Mouse (Mus musculus): ENCODE data around the gene Lamtor3.
A peak's percentile ranks its signal among the peaks of the same experiment; 100 is the strongest.
"Not testable (repeated sequence)": the region's sequence is repeated elsewhere in the genome, so short reads cannot be mapped to it uniquely, and the experiment has no call there.

Lamtor3 gene

DNA sequence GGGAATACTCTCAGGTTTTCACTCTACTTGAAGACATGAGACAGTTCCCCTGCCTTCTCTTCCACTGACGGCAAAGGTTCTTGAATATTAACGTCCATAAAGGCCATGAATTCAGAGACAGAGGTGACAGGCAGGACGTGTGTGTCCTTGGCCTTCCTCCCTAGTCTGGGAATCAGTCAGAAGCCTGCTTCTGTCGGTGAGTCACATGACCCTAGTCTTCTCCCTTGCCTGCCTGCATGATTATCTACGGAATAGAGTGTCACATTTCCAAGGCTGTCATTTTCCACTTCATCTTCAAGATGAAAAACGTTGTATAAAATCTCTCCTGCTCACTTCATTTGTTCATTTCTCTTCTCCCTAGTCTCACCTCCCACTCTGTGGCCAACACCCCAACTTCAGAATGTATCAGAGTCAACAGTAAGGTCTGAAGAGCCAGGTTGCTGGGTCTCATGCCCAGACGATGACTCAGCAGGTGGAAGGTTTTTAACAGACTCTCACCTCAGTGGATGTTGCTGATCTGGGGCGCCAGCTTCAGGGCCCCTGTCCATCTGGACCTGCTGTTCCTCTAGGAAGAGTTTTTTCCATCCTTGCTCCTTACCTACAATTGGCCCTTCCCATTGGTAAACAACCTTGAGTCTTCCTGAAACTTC, 43.6 kb downstream of the Lamtor3 start:
- no peak for DNase-seq (ENCODE audit: low read depth, low spot score)

DNA sequence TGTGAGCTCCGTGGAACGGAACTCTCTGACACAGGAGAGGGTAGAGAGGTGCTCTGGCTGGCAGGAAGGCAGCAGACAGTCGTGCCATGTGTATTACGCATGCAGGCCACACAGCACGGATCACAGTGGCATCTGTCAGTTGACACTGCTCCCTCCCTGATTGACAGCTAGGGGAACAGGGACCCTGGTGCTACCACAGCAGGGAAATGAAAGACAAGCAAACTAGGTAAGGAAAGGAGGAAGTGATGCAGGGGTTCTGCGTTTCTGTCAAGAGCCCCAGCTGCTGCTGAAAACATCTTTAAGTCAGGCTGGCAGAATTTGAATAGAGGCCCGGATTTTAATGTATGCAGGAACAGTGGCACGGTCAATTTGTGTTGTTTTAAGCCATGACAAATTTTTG, 45.2 kb downstream of the Lamtor3 start:
- DNase-seq (ENCODE audit: low read depth, low spot score) = no peak

DNA sequence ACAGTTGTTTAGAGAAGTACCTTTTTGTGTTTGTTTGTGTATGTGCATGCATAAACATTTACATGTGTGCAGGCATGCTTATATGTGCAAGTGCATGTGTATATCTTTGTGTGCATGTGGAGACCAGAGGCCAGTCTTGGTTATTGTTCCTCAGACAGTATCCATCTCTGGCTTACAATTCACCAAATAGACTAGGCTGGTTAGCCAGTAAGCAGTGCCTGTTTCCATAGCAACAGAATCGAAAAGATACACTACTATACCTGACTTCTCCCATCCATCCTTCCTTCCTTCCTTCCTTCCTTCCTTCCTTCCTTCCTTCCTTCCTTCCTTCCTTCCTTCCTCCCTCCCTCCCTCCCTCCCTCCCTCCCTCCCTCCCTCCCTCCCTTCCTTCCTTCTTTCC, 45.7 kb downstream of the Lamtor3 start:
- not testable (repeated sequence) for DNase-seq (ENCODE audit: low read depth, low spot score)

DNA sequence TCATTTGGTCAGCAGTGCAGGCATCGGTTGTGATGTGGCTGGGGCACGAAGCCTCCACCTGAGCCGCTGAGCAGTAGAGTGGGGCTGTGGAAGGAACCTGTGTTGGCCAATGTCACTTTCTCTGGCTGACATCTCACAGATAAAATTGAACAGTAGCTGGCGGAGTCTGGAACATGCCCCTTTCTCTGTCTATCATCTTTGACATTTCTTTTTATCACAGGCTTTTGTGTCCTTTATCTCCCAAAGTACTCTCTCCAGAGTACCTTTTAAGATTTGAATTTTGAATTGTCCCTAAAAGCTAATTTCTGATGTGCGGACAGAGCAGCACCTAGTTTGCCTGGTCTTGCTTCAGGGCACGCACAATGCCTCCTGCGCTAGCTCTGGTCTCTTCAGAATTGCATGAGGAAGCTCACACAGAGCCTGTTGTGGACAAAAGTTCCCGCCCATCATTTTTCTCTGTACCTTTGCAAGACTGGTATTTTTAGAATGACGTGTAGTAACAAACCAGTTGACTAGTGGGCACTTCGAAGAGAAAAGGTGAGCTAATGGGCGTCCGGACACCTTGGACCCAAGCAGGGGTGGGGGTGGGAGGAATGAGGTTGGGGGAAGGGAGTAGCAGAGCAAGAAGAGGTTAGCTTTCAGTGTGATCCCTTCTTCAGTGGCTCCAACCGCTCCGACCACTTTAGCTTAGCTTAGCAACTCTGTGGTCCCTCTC, 50.0 kb downstream of the Lamtor3 start:
- DNase-seq (ENCODE audit: low read depth, low spot score) = no peak

DNA sequence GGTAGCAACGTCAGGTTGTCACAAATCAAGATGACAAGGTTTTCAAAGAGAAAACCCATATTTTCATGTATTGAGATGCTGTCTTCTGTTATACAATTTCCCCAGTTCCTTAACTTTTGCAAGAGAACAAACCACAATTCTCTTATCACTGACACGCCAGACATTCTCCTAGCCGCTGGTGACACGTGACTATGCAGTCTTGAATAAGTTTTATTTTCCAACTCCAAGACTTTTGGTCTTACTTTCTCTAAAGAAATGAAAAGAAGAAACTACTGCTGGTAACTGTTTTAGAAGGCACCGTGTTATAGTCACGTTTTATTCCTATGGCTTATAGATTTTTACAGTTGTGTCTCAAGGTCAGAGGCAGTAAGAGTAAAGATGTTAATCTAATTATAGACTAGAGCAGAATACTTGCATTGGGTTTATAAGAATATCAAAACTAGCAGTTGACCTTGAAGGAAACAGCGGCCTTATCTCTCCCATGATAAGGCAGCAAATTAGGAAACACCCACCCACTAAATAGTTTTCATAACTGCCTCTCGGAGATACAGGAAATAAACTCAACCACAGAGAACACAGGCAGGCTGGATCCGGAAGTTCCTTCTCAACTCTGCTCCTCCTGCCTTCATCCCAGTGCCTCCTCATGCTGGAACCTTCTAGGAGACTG, 50.6 kb downstream of the Lamtor3 start:
- no peak for DNase-seq (ENCODE audit: low read depth, low spot score)

DNA sequence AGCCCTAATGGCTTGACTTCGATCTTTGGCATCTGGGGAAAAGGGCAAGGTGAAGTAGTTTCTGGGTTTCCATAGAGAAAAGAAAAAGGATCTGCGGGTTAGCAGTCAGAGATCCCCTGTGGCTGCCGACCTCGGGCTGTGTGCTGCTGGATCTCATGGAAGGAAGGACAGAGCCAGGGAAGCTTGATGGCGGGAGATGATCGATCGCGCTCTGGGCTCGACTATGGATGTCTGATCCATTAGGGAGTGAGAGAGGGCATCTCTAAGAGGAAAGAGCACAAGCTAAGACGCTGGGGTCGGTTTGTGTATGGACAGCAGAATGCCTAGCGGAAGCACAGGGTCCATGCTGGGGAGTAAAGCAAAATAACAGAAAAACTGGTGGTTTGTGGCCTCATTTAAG, 51.6 kb downstream of the Lamtor3 start:
- DNase-seq (ENCODE audit: low read depth, low spot score) = no peak

DNA sequence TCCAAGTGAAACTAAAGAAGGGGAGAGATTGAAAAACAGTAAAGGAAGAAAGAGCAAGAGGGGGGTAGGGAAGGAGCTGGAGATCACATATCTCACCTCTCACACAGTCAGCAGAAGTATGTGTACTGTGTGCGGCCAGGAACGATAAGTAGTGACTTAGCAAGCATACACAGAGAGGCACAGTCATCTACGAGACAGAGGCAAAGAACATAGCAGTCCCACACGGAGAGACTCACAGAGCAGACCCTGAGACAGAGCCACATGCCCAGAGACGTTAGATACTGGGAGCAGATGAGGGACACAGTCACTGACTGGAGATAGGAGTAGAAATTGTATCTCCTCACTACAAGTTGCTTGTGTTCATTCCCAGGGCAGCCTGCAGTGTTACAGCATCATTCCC, 53.9 kb downstream of the Lamtor3 start:
- no peak for DNase-seq (ENCODE audit: low read depth, low spot score)

DNA sequence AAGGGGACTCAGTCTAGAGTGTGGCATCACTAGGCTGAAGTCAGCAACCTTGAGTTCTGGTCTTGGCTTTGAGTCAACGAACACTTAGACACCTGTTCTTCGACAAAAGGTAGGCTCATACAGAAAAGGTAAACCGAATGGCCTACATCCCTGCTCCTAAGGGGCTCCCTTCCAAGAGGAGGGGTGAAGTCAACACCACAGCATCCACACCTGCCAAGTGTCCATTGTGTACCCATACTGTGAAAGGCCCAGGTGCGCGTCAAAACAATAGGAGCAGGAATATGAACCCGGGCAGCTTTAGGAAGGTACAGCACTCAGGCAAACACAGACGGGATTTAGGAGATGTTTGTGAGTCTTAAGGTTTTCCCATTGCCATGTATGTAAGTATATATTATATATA, 54.7 kb downstream of the Lamtor3 start:
- DNase-seq (ENCODE audit: low read depth, low spot score) = no peak

DNA sequence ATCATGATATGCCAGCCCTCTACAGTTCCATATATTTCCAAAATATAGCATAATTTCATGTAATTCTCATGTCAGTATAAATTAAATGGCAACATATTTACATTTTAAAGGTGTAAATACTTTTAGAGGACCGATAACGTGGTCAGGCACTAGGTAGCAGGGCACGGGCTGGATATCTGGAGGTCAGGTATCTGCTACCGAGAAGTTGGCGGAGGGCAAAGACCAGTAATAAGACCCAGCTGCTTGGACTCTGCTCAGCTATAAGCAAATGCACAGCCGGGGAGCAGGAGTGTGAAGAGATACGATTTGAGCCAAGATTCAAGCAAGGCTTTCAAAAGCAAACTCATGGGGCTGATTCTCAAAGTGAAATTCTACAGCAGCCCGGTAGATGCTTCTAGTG, 56.0 kb downstream of the Lamtor3 start:
- no peak for DNase-seq (ENCODE audit: low read depth, low spot score)

DNA sequence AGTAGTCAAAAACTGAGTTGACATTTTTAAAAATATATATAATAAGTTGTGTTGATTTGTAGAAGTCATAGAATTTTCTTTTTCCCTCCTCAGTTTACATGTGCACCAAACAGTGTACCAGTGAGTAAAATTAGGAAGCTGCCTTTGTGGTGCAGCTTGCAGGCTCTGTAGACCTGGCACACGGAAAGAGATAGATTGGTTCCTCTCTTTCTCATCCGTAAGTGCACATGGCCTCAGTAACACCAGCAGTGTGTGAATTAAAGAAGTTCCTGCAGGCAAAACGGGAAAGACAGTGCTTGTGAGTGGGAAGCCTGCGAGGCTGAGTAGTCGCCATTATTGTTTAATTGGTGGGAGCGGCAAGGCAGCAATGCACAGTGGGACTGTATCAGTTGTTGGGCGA, 57.1 kb downstream of the Lamtor3 start:
- no peak for DNase-seq (ENCODE audit: low read depth, low spot score)

DNA sequence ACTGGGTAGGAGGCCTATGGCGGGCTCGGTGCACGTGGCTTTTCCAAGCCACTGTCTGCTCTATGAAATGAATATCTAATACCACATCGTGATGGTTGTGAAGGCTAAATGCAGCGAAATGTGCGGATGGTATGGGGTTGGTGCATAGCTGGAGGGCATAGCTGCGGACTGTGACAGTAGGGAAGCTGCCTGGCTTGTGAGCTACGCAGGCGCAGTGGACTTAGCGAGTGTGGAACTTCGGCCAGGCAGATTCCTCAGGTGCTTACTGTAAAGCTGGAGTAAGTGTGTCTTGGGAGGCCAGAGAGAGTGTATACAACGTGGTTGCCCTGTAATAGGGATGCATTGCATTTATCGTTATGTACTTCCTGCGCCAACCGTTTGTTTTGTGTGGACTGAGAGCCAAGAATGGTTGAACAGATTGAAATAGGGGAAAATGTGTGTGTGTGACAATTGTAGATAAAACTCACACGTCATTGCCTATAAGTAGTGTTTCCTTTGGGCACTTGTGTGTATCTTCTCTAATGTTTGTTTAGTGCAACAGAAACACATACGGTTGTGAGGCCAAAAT, 57.6 kb downstream of the Lamtor3 start:
- DNase-seq (ENCODE audit: low read depth, low spot score) = no peak

DNA sequence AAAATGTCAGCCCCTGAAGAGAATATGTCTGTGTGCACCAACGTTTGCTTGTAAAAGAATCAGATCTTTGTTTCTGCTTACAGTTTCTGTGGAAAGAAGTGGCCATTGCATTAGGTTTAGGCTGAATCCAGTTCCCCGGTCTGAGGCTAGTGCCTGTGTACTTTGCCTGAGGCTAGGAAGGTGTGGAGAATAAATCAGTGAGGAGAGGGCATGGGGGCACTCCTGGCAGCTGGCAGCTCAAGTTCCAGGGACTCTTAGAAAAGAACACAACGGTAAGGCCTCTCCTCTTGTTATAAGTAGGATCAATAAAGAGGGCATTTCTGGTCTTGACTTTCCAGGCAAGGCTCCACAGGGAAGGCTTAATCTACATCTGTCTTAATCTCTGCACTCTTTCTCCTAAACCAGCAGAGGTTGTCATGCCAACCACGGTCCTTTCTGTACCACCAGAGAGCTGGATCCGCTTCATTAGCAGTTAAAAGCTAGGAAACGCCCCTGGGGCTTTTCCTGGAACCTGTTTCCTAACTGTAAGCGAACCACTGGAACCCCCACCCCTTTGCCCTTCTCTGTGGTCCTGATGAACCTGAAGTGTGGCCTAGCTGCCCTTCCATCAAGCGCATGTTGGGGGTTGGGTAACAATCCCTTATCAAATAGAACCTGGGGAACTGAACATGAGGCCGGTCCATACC, 58.8 kb downstream of the Lamtor3 start:
- peak; percentile 66 for DNase-seq (ENCODE audit: low read depth, low spot score)

DNA sequence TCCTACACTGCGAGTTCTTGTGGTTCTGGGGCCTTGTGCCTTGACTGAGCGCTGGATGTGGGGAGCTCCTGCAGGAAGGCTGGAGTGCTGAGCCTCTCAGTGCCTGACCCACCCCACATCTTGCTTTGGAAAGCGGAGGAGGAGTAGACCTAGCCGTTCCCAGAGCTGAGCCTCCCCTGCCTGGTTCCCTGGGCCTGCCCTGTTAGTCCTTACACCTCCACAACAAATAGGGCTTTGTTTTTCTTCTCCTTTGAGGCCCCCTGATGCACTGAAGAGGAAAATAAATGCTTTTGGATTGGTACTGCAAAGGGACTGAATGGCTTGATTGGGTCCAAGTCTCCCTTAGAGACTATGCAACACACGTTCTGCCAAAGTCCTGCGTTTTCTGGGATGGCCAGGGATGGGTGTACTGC, 59.3 kb downstream of the Lamtor3 start:
- no peak for DNase-seq (ENCODE audit: low read depth, low spot score)

DNA sequence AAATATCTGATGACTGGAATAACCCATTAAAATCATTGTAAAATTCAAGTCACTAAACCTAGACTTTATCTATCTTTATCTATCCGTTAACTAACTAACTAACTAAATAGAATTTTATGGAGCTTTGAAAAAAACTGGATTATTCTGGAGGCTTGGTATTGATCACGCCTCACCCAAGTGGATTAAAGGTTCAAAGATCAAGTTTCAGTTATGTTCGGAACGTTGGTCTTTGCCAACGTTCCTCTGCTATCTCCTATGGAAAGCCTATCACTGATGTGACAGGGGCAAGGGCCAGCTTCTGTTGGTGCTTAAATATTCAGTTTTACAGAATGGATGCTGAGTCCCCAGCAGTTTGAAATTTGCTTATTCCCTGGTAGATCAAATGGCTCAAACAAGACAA, 59.9 kb downstream of the Lamtor3 start:
- DNase-seq (ENCODE audit: low read depth, low spot score) = no peak
